Mouse (Mus musculus): Measurements from ENCODE around the gene Ppp2r5a.

DNA sequence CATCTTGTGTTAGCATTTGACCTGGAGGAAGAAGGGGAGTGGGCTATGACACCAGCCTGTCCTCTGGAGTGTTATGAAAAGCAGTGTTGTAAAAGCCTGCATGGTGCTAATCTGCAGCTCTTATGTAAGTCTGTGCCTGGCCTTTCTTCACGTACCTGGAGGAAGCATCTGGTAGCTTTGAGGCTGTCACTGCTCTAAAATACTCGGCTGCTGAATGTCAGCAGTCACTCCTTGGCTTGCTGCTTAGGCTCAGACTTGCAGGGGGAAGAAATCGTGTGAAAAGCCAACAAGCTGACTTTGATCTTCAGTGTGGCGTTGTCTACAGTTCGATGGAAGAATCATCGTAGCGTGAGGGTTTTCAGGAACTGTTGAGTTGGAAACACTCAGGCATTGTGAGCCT lies 566 bp downstream of the Ppp2r5a start:
- no peak for TF ChIP-seq CTCF (IDR thresholded peaks at IDR 0.05; ENCODE audit: insufficient read depth, low read length)
- no peak for TF ChIP-seq POLR2A (IDR thresholded peaks at IDR 0.05; ENCODE audit: borderline replicate concordance, extremely low read depth, low read depth, low read length)
